Mouse (Mus musculus): ENCODE measurements around the gene Sergef. TPM values are rescaled to one million over a fixed set of nuclear protein-coding genes. Genes with fewer than 3 reads are reported as not detected.

Gene Sergef
- polyA plus RNA-seq, 1 experiment, result 44.9 TPM

- TF ChIP-seq POLR2A (IDR thresholded peaks at IDR 0.05; ENCODE audit: extremely low read depth, insufficient read depth, low read length) (no peak), CTCF (IDR thresholded peaks at IDR 0.05; ENCODE audit: extremely low read depth, insufficient read depth, low read length) (peak; percentile 81)
- Histone ChIP-seq H3K27ac (ENCODE audit: insufficient read depth, low read length) (no peak overlapping the region), H3K4me1 (ENCODE audit: control insufficient read depth, insufficient read depth, low read length) (0 out of 2 replicates have a peak, but pooled peaks cover 2% of the 10 kb centered on the region), H3K4me3 (ENCODE audit: insufficient read depth, low read length) (no peak overlapping the region)
These were observed 32.1 kb downstream of the Sergef start for GRCm38 (mm10) chr7:46607428-46608055.

DNA sequence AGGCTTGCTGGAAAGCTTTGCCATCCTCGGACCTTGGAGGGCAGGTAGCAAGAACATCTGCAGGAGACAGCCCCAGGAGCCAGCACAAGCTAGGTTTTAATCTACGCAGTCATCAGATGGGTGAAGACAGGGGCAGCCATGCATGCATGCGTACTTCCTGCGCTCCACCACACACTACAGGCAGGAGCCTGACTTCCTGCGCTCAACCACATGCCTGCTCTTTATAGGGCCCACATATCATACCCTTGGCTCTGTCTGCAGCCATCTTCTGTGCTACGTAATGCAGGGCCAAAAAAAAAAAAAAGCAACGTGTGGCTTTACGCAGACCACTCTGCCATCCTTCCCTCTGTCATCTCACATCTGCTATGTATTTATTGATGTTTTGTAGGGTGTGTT lies 32.6 kb downstream of the Sergef start:
- no peak overlapping the region for H3K4me3 ChIP-seq (ENCODE audit: insufficient read depth, low read length)
- H3K4me1 ChIP-seq (ENCODE audit: control insufficient read depth, insufficient read depth, low read length), result 0 out of 2 replicates have a peak, but pooled peaks cover 2% of the 10 kb centered on the region
- no peak overlapping the region for H3K27ac ChIP-seq (ENCODE audit: insufficient read depth, low read length)
- TF ChIP-seq POLR2A (IDR thresholded peaks at IDR 0.05; ENCODE audit: extremely low read depth, insufficient read depth, low read length) (no peak), CTCF (IDR thresholded peaks at IDR 0.05; ENCODE audit: extremely low read depth, insufficient read depth, low read length) (no peak)

GRCm38 (mm10) chr7:46606391-46607030 lies 33.1 kb downstream of the Sergef start:
- TF ChIP-seq CTCF (IDR thresholded peaks at IDR 0.05; ENCODE audit: extremely low read depth, insufficient read depth, low read length) (peak; percentile 87), POLR2A (IDR thresholded peaks at IDR 0.05; ENCODE audit: extremely low read depth, insufficient read depth, low read length) (no peak)
- H3K27ac ChIP-seq (ENCODE audit: insufficient read depth, low read length), result no peak overlapping the region
- H3K4me3 ChIP-seq (ENCODE audit: insufficient read depth, low read length), result no peak overlapping the region

GRCm38 (mm10) chr7:46603051-46603450 lies 36.6 kb downstream of the Sergef start:
- no peak for TF ChIP-seq CTCF (IDR thresholded peaks at IDR 0.05; ENCODE audit: extremely low read depth, insufficient read depth, low read length)
- TF ChIP-seq POLR2A (IDR thresholded peaks at IDR 0.05; ENCODE audit: extremely low read depth, insufficient read depth, low read length), result no peak
- Histone ChIP-seq H3K27ac (ENCODE audit: insufficient read depth, low read length) (no peak overlapping the region), H3K4me3 (ENCODE audit: insufficient read depth, low read length) (no peak overlapping the region), H3K4me1 (ENCODE audit: control insufficient read depth, insufficient read depth, low read length) (0 out of 2 replicates have a peak, but pooled peaks cover 2% of the 10 kb centered on the region)

More at GRCm38 (mm10) chr7:46606391-46607030, 33.1 kb downstream of the Sergef start:
- 0 out of 2 replicates have a peak, but pooled peaks cover 2% of the 10 kb centered on the region for H3K4me1 ChIP-seq (ENCODE audit: control insufficient read depth, insufficient read depth, low read length)

GRCm38 (mm10) chr7:46602079-46602478 lies 37.5 kb downstream of the Sergef start:
- Histone ChIP-seq H3K4me1 (ENCODE audit: control insufficient read depth, insufficient read depth, low read length) (0 out of 2 replicates have a peak, but pooled peaks cover 2% of the 10 kb centered on the region), H3K27ac (ENCODE audit: insufficient read depth, low read length) (no peak overlapping the region), H3K4me3 (ENCODE audit: insufficient read depth, low read length) (no peak overlapping the region)
- TF ChIP-seq POLR2A (IDR thresholded peaks at IDR 0.05; ENCODE audit: extremely low read depth, insufficient read depth, low read length) (no peak), CTCF (IDR thresholded peaks at IDR 0.05; ENCODE audit: extremely low read depth, insufficient read depth, low read length) (no peak)

DNA sequence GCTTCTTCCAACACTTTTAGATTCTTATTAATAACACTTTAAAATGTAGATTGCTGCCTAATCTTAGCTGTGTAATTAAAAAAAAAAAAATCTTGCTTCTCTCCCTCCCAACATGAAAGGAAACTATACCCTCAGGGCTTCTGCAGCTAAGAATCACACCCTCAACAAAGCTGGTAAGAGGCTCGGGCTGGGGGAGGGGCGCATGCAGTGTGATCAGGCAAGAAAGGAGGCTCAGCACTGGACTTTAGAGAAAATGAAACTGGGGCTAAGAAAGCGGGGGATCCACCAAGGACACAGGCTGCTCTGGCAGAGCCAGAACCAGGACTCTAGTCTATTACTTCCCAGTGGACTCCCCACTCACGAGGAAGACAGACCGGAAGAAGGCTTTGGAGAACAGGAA lies 38.5 kb downstream of the Sergef start:
- Histone ChIP-seq H3K27ac (ENCODE audit: insufficient read depth, low read length) (no peak overlapping the region), H3K4me1 (ENCODE audit: control insufficient read depth, insufficient read depth, low read length) (no peaks in the 10 kb centered on the region), H3K4me3 (ENCODE audit: insufficient read depth, low read length) (no peak overlapping the region)
- TF ChIP-seq CTCF (IDR thresholded peaks at IDR 0.05; ENCODE audit: extremely low read depth, insufficient read depth, low read length) (no peak), POLR2A (IDR thresholded peaks at IDR 0.05; ENCODE audit: extremely low read depth, insufficient read depth, low read length) (no peak)

DNA sequence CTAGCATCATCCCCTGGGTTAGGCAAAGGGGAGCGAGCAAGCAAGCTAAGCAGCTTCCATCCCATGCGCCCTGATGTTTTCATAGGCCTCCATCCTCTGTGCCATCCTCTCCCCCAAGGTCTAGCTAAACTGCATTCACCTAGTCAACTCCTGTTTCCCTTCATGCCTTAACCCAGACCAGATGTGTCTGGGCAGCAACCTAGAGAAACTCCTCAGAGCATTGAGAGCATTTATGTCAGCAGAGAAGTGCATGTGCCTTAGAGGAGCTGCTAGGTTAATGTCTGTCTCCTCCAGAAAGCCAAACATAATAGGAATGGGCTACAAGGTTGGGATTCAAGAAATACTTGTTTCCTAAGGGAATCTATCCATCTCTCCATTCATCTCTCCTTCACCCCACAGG lies 42.6 kb downstream of the Sergef start:
- Histone ChIP-seq H3K4me1 (ENCODE audit: control insufficient read depth, insufficient read depth, low read length) (no peaks in the 10 kb centered on the region), H3K4me3 (ENCODE audit: insufficient read depth, low read length) (no peak overlapping the region), H3K27ac (ENCODE audit: insufficient read depth, low read length) (no peak overlapping the region)
- TF ChIP-seq CTCF (IDR thresholded peaks at IDR 0.05; ENCODE audit: extremely low read depth, insufficient read depth, low read length) (no peak), POLR2A (IDR thresholded peaks at IDR 0.05; ENCODE audit: extremely low read depth, insufficient read depth, low read length) (no peak)

DNA sequence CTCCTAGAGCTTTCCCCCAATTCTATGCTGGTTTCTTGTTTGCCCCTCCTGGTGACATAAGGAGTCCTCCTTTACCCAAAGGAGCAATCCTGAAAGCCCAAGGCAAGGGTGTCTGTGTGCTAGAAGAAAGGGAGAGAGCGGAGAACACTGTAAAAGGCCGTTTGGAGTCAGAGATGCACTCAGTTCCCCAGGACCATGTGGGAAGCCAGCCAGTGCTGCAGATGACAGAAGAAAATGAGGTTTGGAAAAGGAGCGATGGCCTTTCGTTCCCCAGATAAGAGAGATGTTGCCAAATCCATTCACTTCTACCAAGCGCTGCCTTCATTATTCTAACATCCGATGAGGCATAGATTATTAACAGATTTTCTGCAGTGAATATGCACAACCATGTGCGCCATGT lies 48.1 kb downstream of the Sergef start:
- H3K27ac ChIP-seq (ENCODE audit: insufficient read depth, low read length), result no peak overlapping the region
- no peak overlapping the region for H3K4me3 ChIP-seq (ENCODE audit: insufficient read depth, low read length)
- peaks cover 7% of the 10 kb centered on the region for H3K4me1 ChIP-seq (ENCODE audit: control insufficient read depth, insufficient read depth, low read length)
- no peak for TF ChIP-seq POLR2A (IDR thresholded peaks at IDR 0.05; ENCODE audit: extremely low read depth, insufficient read depth, low read length)
- TF ChIP-seq CTCF (IDR thresholded peaks at IDR 0.05; ENCODE audit: extremely low read depth, insufficient read depth, low read length), result no peak

GRCm38 (mm10) chr7:46589181-46589580 lies 50.4 kb downstream of the Sergef start:
- Histone ChIP-seq H3K4me1 (ENCODE audit: control insufficient read depth, insufficient read depth, low read length) (peaks cover 8% of the 10 kb centered on the region), H3K27ac (ENCODE audit: insufficient read depth, low read length) (no peak overlapping the region), H3K4me3 (ENCODE audit: insufficient read depth, low read length) (no peak overlapping the region)
- TF ChIP-seq CTCF (IDR thresholded peaks at IDR 0.05; ENCODE audit: extremely low read depth, insufficient read depth, low read length) (no peak), POLR2A (IDR thresholded peaks at IDR 0.05; ENCODE audit: extremely low read depth, insufficient read depth, low read length) (no peak)

GRCm38 (mm10) chr7:46588005-46588404 lies 51.6 kb downstream of the Sergef start:
- no peak overlapping the region for H3K4me3 ChIP-seq (ENCODE audit: insufficient read depth, low read length)
- H3K27ac ChIP-seq (ENCODE audit: insufficient read depth, low read length), result peak overlapping the region; percentile 22; the same call in 1 of the 2 replicates
- TF ChIP-seq CTCF (IDR thresholded peaks at IDR 0.05; ENCODE audit: extremely low read depth, insufficient read depth, low read length) (no peak), POLR2A (IDR thresholded peaks at IDR 0.05; ENCODE audit: extremely low read depth, insufficient read depth, low read length) (no peak)
- H3K4me1 ChIP-seq (ENCODE audit: control insufficient read depth, insufficient read depth, low read length), result peaks cover 8% of the 10 kb centered on the region
